Mouse (Mus musculus): ENCODE measurements around the gene Ppp2r5a.

GRCm38 (mm10) chr1:191417111-191417510, 14.0 kb upstream of the Ppp2r5a start:
- TF ChIP-seq CTCF (IDR thresholded peaks at IDR 0.05; ENCODE audit: borderline replicate concordance, insufficient read depth, low read length) = no peak
- TF ChIP-seq POLR2A (IDR thresholded peaks at IDR 0.05; ENCODE audit: low read depth, low read length) = no peak
